Mouse (Mus musculus): ENCODE measurements around the gene Cryba2.

DNA sequence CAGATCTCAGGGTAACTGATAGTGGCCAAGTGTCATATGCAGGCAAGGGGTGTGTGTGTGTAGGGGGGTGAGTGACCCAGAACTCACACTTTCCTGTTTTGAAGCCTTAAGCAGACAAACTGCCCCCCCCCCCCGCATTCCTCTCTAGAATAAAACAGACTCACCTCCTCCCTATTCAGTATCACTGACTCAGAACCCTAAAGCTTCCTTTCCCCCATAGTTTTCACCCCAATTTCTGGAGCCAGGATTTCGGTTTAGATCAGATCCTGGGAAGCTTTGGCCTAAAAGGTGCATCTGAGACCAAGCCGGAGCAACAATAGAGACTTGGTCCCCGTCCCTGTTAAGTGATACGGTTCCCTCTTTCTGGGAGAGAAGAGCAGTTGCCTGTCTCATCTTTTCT, 9.5 kb downstream of the Cryba2 start:
- TF ChIP-seq CTCF (IDR thresholded peaks at IDR 0.05; ENCODE audit: low read depth) (no peak), EP300 (IDR thresholded peaks at IDR 0.05; ENCODE audit: low read depth) (no peak)

Measured in heart, postnatal 0 days (tissue).